Mouse (Mus musculus) myocyte (in vitro differentiated cells): ENCODE data around the gene Rbm24.

Experiments used
- CEBPB ChIP-seq: IDR thresholded peaks from 2 replicates; pipeline ENCODE4 v1.6.1; 2011; ENCODE audit warnings: mild to moderate bottlenecking, moderate library complexity; ENCODE audit not compliant: poor library complexity, insufficient read depth, severe bottlenecking
- E2F4 ChIP-seq: IDR thresholded peaks from one replicate; pipeline ENCODE4 v1.6.1; 2011; ENCODE audit warnings: mild to moderate bottlenecking, control low read depth, moderate library complexity; ENCODE audit not compliant: insufficient read depth
- MAX ChIP-seq: IDR thresholded peaks from one replicate; pipeline ENCODE4 v1.6.1; 2011; ENCODE audit warnings: low read depth, mild to moderate bottlenecking, control low read depth
- MYOD1 ChIP-seq, 3 experiments: IDR thresholded peaks; one replicate each; pipeline ENCODE4 v1.6.1; 2011; ENCODE audit warnings: control low read depth in 2 of 3, low read depth in 2 of 3, mild to moderate bottlenecking in 2 of 3, moderate library complexity in 1 of 3; ENCODE audit not compliant: insufficient read length in 2 of 3, control insufficient read depth in 1 of 3
- MYOG ChIP-seq, 3 experiments: IDR thresholded peaks; one replicate each; pipeline ENCODE4 v1.6.1; 2011; ENCODE audit warnings: control low read depth in 2 of 3, low read depth in 2 of 3, mild to moderate bottlenecking in 2 of 3; ENCODE audit not compliant: insufficient read length in 2 of 3, control insufficient read depth in 1 of 3, insufficient read depth in 1 of 3
- POLR2A ChIP-seq: IDR thresholded peaks from one replicate; pipeline ENCODE4 v1.6.1; 2011; ENCODE audit warnings: low read depth, mild to moderate bottlenecking, control low read depth, moderate library complexity; ENCODE audit not compliant: insufficient read length
- POLR2AphosphoS2 ChIP-seq: IDR thresholded peaks from one replicate; pipeline ENCODE4 v1.6.1; 2011; ENCODE audit warnings: low read depth, control low read depth; ENCODE audit not compliant: insufficient read length
- REST ChIP-seq: IDR thresholded peaks from one replicate; pipeline ENCODE4 v1.6.1; 2011; ENCODE audit warnings: mild to moderate bottlenecking, control low read depth, moderate library complexity; ENCODE audit not compliant: insufficient read depth, insufficient read length
- SRF ChIP-seq: IDR thresholded peaks from one replicate; pipeline ENCODE4 v1.6.1; 2011; ENCODE audit warnings: low read depth; ENCODE audit not compliant: control insufficient read depth, insufficient read length
- TCF12 ChIP-seq: IDR thresholded peaks from one replicate; pipeline ENCODE4 v1.6.1; 2011; ENCODE audit warnings: mild to moderate bottlenecking, control low read depth; ENCODE audit not compliant: poor library complexity, insufficient read depth, severe bottlenecking
- USF1 ChIP-seq: IDR thresholded peaks from one replicate; pipeline ENCODE4 v1.6.1; 2011; ENCODE audit warnings: low read depth, mild to moderate bottlenecking, control low read depth, moderate library complexity

DNA sequence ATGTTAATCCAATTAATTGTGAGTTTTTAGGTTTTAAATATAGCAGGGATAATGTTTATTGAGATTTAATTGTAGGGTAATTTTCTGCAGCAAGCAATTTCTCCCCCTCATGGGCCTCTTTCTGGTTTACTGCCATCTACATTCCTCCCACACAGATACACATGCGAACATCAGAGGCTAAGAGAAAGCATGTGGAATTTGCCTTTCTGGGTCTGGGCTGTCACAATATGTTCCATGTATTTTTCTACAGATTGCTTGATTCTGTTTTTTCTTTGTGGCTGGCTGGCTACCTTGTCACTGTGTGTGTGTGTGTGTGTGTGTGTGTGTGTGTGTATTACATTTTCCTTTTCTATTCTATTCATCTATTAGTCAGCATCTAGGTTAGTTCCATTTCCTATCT is 42.9 kb upstream of the Rbm24 start:
- TF ChIP-seq POLR2A (no peak), MAX (no peak), POLR2AphosphoS2 (no peak), TCF12 (no peak), E2F4 (no peak), USF1 (no peak), REST (no peak), CEBPB (no peak), SRF (no peak), MYOD1 (IDR thresholded peaks at IDR 0.05; ENCODE audit: control insufficient read depth in 1 of 3, insufficient read length in 2 of 3, low read depth in 2 of 3) (no peak), MYOG (IDR thresholded peaks at IDR 0.05; ENCODE audit: control insufficient read depth in 1 of 3, insufficient read depth in 1 of 3, insufficient read length in 2 of 3, low read depth in 2 of 3) (no peak)
